Mouse (Mus musculus): ENCODE measurements at regions not wholly inside any gene's neighbourhood (a gene's known extent, or its start where the extent isn't known, plus 50 kb on each side); places are given as distances from the start of the nearest gene placed in this dataset.
"Not testable (repeated sequence)": the region's sequence is repeated elsewhere in the genome, so short reads cannot be mapped to it uniquely, and the experiment has no call there.

- Histone ChIP-seq H3K4me1 (ENCODE audit: control insufficient read depth, insufficient read depth, low read length) (no peaks in the 10 kb centered on the region), H3K4me3 (ENCODE audit: insufficient read depth, low read length) (no peak overlapping the region), H3K27ac (ENCODE audit: insufficient read depth, low read depth, low read length) (no peak overlapping the region)
- TF ChIP-seq CTCF (IDR thresholded peaks at IDR 0.05; ENCODE audit: low read depth, low read length), result no peak
- TF ChIP-seq POLR2A (IDR thresholded peaks at IDR 0.05; ENCODE audit: borderline replicate concordance, low read depth, low read length), result no peak
Measured at GRCm38 (mm10) chr3:56955098-56955798, 346.5 kb downstream of the Tm4sf1 start.

GRCm38 (mm10) chr3:56942557-56942956, 359.2 kb downstream of the Tm4sf1 start:
- not testable (repeated sequence) for H3K27ac ChIP-seq (ENCODE audit: insufficient read depth, low read depth, low read length); H3K4me3 ChIP-seq (ENCODE audit: insufficient read depth, low read length); H3K4me1 ChIP-seq (ENCODE audit: control insufficient read depth, insufficient read depth, low read length)

DNA sequence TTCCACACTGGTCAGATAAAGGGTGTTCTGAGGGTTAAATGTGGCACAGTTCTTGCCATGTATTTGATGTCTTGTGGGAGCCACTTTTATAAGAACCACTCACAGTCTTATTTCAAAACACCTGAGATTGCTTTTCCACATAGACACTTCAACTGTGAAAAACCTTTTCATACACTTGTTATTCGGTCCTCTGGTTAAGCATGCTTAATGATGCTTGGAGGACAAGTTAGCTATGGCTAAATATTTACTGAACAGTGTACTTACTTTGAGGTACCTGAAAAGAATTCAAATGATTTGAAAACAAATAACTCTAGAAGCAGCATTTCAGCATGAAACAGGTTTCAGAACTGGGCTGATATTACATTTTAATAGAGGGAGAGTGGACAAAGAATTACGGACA, 372.8 kb downstream of the Tm4sf1 start:
- H3K27ac ChIP-seq (ENCODE audit: insufficient read depth, low read depth, low read length); H3K4me3 ChIP-seq (ENCODE audit: insufficient read depth, low read length); H3K4me1 ChIP-seq (ENCODE audit: control insufficient read depth, insufficient read depth, low read length): not testable (repeated sequence)

GRCm38 (mm10) chr3:56898491-56898890, 403.3 kb downstream of the Tm4sf1 start:
- TF ChIP-seq CTCF (IDR thresholded peaks at IDR 0.05; ENCODE audit: low read depth, low read length) (no peak), POLR2A (IDR thresholded peaks at IDR 0.05; ENCODE audit: borderline replicate concordance, low read depth, low read length) (no peak)
- H3K27ac ChIP-seq (ENCODE audit: insufficient read depth, low read depth, low read length), result no peak overlapping the region
- no peaks in the 10 kb centered on the region for H3K4me1 ChIP-seq (ENCODE audit: control insufficient read depth, insufficient read depth, low read length)
- H3K4me3 ChIP-seq (ENCODE audit: insufficient read depth, low read length), result no peak overlapping the region

DNA sequence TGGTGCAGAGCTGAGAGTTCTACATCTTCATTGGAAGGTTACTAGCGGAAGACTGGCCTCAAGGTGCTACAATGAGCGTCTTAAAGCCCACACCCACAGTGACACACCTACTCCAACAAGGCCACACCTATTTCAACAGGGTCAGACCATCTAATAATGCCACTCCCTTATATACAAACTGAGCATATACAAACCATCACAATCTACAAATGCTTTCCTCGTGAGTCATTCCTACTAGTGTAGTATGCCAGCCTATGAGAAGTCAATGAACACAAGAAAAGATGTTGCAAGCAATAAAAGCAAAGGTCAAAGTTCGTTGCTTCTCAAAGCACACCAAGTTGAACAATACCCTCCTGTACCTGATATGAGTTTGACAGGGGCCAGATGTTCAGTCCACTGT, 424.7 kb downstream of the Tm4sf1 start:
- Histone ChIP-seq H3K27ac (ENCODE audit: insufficient read depth, low read depth, low read length) (no peak overlapping the region), H3K4me3 (ENCODE audit: insufficient read depth, low read length) (no peak overlapping the region), H3K4me1 (ENCODE audit: control insufficient read depth, insufficient read depth, low read length) (no peaks in the 10 kb centered on the region)
- TF ChIP-seq POLR2A (IDR thresholded peaks at IDR 0.05; ENCODE audit: borderline replicate concordance, low read depth, low read length) (no peak), CTCF (IDR thresholded peaks at IDR 0.05; ENCODE audit: low read depth, low read length) (no peak)

GRCm38 (mm10) chr3:56863591-56863990, 438.2 kb downstream of the Tm4sf1 start:
- no peaks in the 10 kb centered on the region for H3K4me1 ChIP-seq (ENCODE audit: control insufficient read depth, insufficient read depth, low read length)
- no peak overlapping the region for H3K27ac ChIP-seq (ENCODE audit: insufficient read depth, low read depth, low read length)
- no peak for TF ChIP-seq POLR2A (IDR thresholded peaks at IDR 0.05; ENCODE audit: borderline replicate concordance, low read depth, low read length)
- no peak for TF ChIP-seq CTCF (IDR thresholded peaks at IDR 0.05; ENCODE audit: low read depth, low read length)
- no peak overlapping the region for H3K4me3 ChIP-seq (ENCODE audit: insufficient read depth, low read length)

GRCm38 (mm10) chr3:56859841-56860240, 441.9 kb downstream of the Tm4sf1 start:
- TF ChIP-seq POLR2A (IDR thresholded peaks at IDR 0.05; ENCODE audit: borderline replicate concordance, low read depth, low read length) (no peak), CTCF (IDR thresholded peaks at IDR 0.05; ENCODE audit: low read depth, low read length) (no peak)
- Histone ChIP-seq H3K4me1 (ENCODE audit: control insufficient read depth, insufficient read depth, low read length) (no peaks in the 10 kb centered on the region), H3K27ac (ENCODE audit: insufficient read depth, low read depth, low read length) (no peak overlapping the region), H3K4me3 (ENCODE audit: insufficient read depth, low read length) (no peak overlapping the region)

DNA sequence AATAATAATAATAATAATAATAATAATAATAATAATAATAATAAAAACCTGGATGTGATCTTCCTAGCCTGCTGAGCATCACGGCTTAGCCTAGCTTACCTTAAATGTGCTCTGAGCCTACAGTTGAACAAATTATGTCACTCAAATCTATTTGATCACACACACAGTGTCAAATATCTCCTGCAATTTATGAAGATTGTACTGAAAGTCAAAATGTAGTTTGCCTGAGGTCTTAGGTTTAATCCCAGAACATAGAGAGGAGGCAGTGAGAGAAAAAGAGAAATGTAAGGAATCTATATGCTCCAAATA, 456.4 kb downstream of the Tm4sf1 start:
- H3K4me3 ChIP-seq (ENCODE audit: insufficient read depth, low read length), result no peak overlapping the region
- TF ChIP-seq CTCF (IDR thresholded peaks at IDR 0.05; ENCODE audit: low read depth, low read length), result no peak
- no peak for TF ChIP-seq POLR2A (IDR thresholded peaks at IDR 0.05; ENCODE audit: borderline replicate concordance, low read depth, low read length)
- no peak overlapping the region for H3K27ac ChIP-seq (ENCODE audit: insufficient read depth, low read depth, low read length)
- H3K4me1 ChIP-seq (ENCODE audit: control insufficient read depth, insufficient read depth, low read length), result no peaks in the 10 kb centered on the region

DNA sequence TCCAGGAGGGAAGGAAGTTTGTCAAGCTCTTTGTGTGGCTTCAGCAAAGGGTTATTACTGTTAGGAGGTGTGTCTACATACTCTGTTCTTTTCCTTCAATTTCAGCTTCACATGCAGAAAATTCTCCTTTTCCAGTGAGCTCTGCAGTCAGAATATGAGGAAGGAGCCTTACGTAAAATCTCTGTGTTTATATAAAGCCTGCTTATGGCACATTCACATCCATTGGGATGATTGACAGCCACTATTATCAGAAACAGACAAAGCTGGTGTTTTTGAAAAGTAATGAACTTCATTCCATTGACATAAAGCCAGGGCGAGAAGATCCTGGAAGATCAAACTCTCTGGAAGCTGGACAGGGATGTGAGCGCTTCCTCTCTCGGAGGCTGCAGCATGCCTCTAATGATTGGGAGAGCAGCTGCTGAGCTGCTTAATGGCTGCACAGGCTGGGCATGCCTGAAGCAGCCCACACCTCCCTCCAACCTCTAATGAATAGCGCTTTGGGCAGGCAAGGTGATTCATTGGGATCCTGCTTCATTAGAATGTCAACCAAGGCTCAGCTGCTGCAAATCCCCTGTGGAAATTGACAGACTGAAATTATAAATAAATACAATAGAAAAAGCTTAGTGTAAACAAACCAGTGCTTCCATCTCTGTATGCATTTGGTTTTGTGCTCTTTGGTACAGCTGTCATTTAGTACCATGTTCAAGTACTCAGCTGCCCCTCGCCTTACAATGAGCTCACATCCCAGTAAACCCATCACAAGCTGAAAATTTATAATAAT, 456.9 kb downstream of the Tm4sf1 start:
- no peak for TF ChIP-seq CTCF (IDR thresholded peaks at IDR 0.05; ENCODE audit: low read depth, low read length)
- TF ChIP-seq POLR2A (IDR thresholded peaks at IDR 0.05; ENCODE audit: borderline replicate concordance, low read depth, low read length), result no peak
- Histone ChIP-seq H3K4me1 (ENCODE audit: control insufficient read depth, insufficient read depth, low read length) (no peaks in the 10 kb centered on the region), H3K27ac (ENCODE audit: insufficient read depth, low read depth, low read length) (no peak overlapping the region), H3K4me3 (ENCODE audit: insufficient read depth, low read length) (no peak overlapping the region)

DNA sequence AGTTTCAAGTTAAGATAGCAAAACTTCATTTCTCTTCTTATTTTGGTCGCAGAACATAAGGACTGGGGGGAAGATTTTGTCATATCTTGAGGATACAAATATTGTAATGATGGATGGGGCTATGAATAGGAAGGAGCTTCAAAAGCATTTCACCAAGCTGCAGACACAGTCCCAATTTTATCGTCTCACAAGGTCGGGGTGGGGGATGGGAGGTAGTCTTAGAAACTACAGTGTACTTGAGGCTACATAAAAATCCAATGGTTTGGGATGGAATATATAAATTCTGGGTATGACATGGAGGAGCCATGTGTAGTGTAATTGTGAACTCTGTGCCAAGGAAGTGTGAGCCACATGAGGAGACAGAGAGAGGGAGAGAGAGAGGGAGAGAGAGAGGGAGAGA, 464.6 kb downstream of the Tm4sf1 start:
- Histone ChIP-seq H3K4me3 (ENCODE audit: insufficient read depth, low read length) (no peak overlapping the region), H3K4me1 (ENCODE audit: control insufficient read depth, insufficient read depth, low read length) (no peaks in the 10 kb centered on the region), H3K27ac (ENCODE audit: insufficient read depth, low read depth, low read length) (no peak overlapping the region)
- TF ChIP-seq CTCF (IDR thresholded peaks at IDR 0.05; ENCODE audit: low read depth, low read length) (no peak), POLR2A (IDR thresholded peaks at IDR 0.05; ENCODE audit: borderline replicate concordance, low read depth, low read length) (no peak)
